Comparison of ENCODE assay signal across 9 mouse cellular contexts in genomic region chr2:27079649-27080048, GRCm38 (mm10). TPM values are rescaled to one million over a fixed set of nuclear protein-coding genes. Genes with fewer than 3 reads are reported as not detected.
A peak's percentile ranks its signal among the peaks of the same experiment; 100 is the strongest.
DNase-seq lines count a peak whose midpoint lies in the region; ATAC-seq and TF ChIP-seq lines count a peak whose summit lies in the region.
"Had no signal": no experiment of that assay in that cellular context is flagged by ENCODE, and none has a peak within 500 bp of the region (broad histone marks: within the 10 kb centered on the region; RNA-seq: fewer than 3 reads in every experiment).

No protein-coding gene starts in this region.

- peaks cover 12% of the 10 kb centered on the region for H3K4me1 ChIP-seq in forebrain, postnatal 0 days (ENCODE audit: insufficient read depth)
- peaks cover 31% of the 10 kb centered on the region for H3K4me1 ChIP-seq in midbrain, embryonic 10.5 days

- WGBS in forebrain, postnatal 0 days, result 54% methylated on average over 2 of the region's 2 CpGs
- 68% methylated on average over 2 of the region's 2 CpGs for WGBS in midbrain, embryonic 10.5 days

- H3K4me3 ChIP-seq in forebrain, postnatal 0 days (ENCODE audit: low read depth, low read length), result no peak overlapping the region
- H3K4me3 ChIP-seq in midbrain, embryonic 10.5 days, result peak overlapping the region; percentile 19

- DNase-seq in left cerebral cortex, postnatal 4 days, result peak; percentile 63
- no peak for DNase-seq in left cerebral cortex, adult 9 months (ENCODE audit: low spot score in 2 of 2)
- peak; percentile 40 for DNase-seq in forebrain, postnatal 0 days
- peak; percentile 59 for DNase-seq in kidney, adult 18-20 months
- DNase-seq in midbrain, embryonic 10.5 days (ENCODE audit: low spot score), result no peak
- no peak for DNase-seq in right cerebral cortex, postnatal 4 days
- no peak for DNase-seq in spleen, postnatal 36 days (ENCODE audit: low spot score in 2 of 2)
- DNase-seq in urinary bladder, adult 18-20 months (ENCODE audit: low spot score in 2 of 2), result no peak

- no peak overlapping the region for H3K4me2 ChIP-seq in forebrain, postnatal 0 days (ENCODE audit: low read depth)

- TF ChIP-seq CTCF in forebrain, postnatal 0 days (IDR thresholded peaks at IDR 0.05; ENCODE audit: low read depth), result no peak

- 0 out of 2 replicates have a peak overlapping the region, but pooled peaks have one; percentile 21 for H3K27ac ChIP-seq in forebrain, postnatal 0 days (ENCODE audit: low read depth, low read length)
- H3K27ac ChIP-seq in midbrain, embryonic 10.5 days (replicated peaks), result peak overlapping the region; percentile 69

- no peak overlapping the region for H3K9ac ChIP-seq in forebrain, postnatal 0 days

- H3K27me3 ChIP-seq in forebrain, postnatal 0 days (ENCODE audit: insufficient read depth, low read length), result no peaks in the 10 kb centered on the region
- H3K27me3 ChIP-seq in midbrain, embryonic 10.5 days (ENCODE audit: low read depth, poor library complexity, severe bottlenecking), result peaks cover 20% of the 10 kb centered on the region

- intact Hi-C loops in left cerebral cortex, postnatal 4 days (cut with DNase I), result no loop called here

- peak; percentile 21; the same call in 1 of the 2 replicates for ATAC-seq in forebrain, postnatal 0 days

- H3K36me3 ChIP-seq in forebrain, postnatal 0 days (ENCODE audit: insufficient read depth), result no peaks in the 10 kb centered on the region
- no peaks in the 10 kb centered on the region for H3K36me3 ChIP-seq in midbrain, embryonic 10.5 days
- H3K36me3 ChIP-seq: G1E had no signal

- no peaks in the 10 kb centered on the region for H3K9me3 ChIP-seq in forebrain, postnatal 0 days (ENCODE audit: low read length)
- no peaks in the 10 kb centered on the region for H3K9me3 ChIP-seq in midbrain, embryonic 10.5 days (replicated peaks)
- H3K9me3 ChIP-seq: G1E had no signal

RNA-seq across cellular contexts. Expression of gene Adamtsl2, which starts 0.5 kb away (rescaled TPM):
- total RNA-seq in left cerebral cortex, postnatal 4 days (2021), result 10 to 100 TPM; 23.8 to 25.1 TPM
- 24.5 and 32.9 TPM in 2 replicates for total RNA-seq in forebrain, postnatal 0 days (2014; rRNA removed)
- 12.7 and 14.8 TPM in 2 replicates for polyA plus RNA-seq in forebrain, postnatal 0 days (2015; fragmentation: Nextera tagmentation; extraction: Ambion mirVana)
- polyA plus RNA-seq in midbrain, embryonic 10.5 days (2016; fragmentation: Nextera tagmentation; extraction: Ambion mirVana), result 4.8 and 6.3 TPM in 2 replicates
- polyA plus RNA-seq: G1E had no signal

RNA-seq across cellular contexts. Expression of gene Mymk, which starts 7.7 kb away (rescaled TPM):
- total RNA-seq in left cerebral cortex, postnatal 4 days (2021), result under 1 TPM in 1 of 2 experiments, not detected in 1; 0.42 TPM
- not detected in 2 replicates for total RNA-seq in forebrain, postnatal 0 days (2014; rRNA removed)
- polyA plus RNA-seq in forebrain, postnatal 0 days (2015; fragmentation: Nextera tagmentation; extraction: Ambion mirVana), result 0.12 and 0.15 TPM in 2 replicates
- not detected in 2 replicates for polyA plus RNA-seq in midbrain, embryonic 10.5 days (2016; fragmentation: Nextera tagmentation; extraction: Ambion mirVana)
- polyA plus RNA-seq: G1E had no signal

RNA-seq across cellular contexts. Expression of gene Slc2a6, which starts 51.9 kb away (rescaled TPM):
- total RNA-seq in left cerebral cortex, postnatal 4 days (2021), result 10 to 100 TPM; 23.3 to 27.5 TPM
- total RNA-seq in forebrain, postnatal 0 days (2014; rRNA removed), result 16.2 and 16.4 TPM in 2 replicates
- 9.6 and 10.5 TPM in 2 replicates for polyA plus RNA-seq in forebrain, postnatal 0 days (2015; fragmentation: Nextera tagmentation; extraction: Ambion mirVana)
- polyA plus RNA-seq in midbrain, embryonic 10.5 days (2016; fragmentation: Nextera tagmentation; extraction: Ambion mirVana), result 3.1 and 4.4 TPM in 2 replicates
- polyA plus RNA-seq: G1E had no signal

Comparison
In these comparisons a context has a peak if more than half of its experiments do, and no peak if none do; other contexts are left out.
1. DNase-seq: peak in left cerebral cortex, postnatal 4 days (single experiment), forebrain, postnatal 0 days (single experiment) and kidney, adult 18-20 months (single experiment); none in left cerebral cortex, adult 9 months (0 of 2), midbrain, embryonic 10.5 days (single experiment), right cerebral cortex, postnatal 4 days (single experiment), spleen, postnatal 36 days (0 of 2) and urinary bladder, adult 18-20 months (0 of 2).